Mouse (Mus musculus) urinary bladder, postnatal 10 days (tissue): ENCODE measurements around the gene Dbf4.

ENCODE experiments used
- DNase-seq: peaks from one replicate; pipeline ENCODE4 v3.0.0; 2022; ENCODE audit warnings: low spot score

The Dbf4 gene

GRCm38 (mm10) chr5:8366771-8367613 lies 55.5 kb downstream of the Dbf4 start:
- no peak for DNase-seq

DNA sequence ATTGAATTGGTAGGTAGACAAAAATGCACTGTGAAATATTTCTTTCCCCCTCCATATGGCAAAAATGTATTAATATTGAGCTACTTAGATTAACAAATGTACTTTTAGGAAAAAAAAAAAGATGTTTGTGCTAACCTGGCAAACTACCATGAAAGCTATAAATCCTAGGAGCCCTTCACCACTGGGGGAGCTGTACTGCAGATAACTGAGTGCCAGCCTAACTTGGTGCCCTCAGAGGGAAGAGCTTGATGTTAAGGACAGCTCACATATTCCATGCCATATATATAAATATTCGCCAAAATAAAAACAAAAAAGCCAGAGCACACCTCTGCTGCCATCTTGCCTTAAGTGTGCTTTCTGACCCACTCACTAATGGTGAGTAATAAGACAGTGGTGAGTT lies 60.2 kb downstream of the Dbf4 start:
- no peak for DNase-seq

DNA sequence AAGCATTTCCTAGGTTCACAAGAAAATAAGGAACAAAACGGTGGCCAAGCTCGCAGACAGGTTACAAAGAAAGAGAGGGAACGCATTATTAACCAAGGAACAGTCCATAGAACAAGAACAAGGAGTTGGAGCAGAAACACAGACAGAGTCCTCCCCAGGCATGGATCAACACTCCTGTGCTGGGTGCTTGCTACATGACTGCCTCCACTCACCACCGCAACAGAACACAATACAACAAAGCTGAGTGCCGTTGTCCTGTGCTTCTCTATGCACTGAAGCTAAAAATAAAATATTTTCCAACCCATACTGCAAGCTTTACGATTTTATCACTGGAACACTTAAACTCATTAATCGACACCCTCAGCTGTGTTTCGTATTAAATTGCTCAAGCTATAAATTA lies 64.8 kb downstream of the Dbf4 start:
- DNase-seq: no peak

DNA sequence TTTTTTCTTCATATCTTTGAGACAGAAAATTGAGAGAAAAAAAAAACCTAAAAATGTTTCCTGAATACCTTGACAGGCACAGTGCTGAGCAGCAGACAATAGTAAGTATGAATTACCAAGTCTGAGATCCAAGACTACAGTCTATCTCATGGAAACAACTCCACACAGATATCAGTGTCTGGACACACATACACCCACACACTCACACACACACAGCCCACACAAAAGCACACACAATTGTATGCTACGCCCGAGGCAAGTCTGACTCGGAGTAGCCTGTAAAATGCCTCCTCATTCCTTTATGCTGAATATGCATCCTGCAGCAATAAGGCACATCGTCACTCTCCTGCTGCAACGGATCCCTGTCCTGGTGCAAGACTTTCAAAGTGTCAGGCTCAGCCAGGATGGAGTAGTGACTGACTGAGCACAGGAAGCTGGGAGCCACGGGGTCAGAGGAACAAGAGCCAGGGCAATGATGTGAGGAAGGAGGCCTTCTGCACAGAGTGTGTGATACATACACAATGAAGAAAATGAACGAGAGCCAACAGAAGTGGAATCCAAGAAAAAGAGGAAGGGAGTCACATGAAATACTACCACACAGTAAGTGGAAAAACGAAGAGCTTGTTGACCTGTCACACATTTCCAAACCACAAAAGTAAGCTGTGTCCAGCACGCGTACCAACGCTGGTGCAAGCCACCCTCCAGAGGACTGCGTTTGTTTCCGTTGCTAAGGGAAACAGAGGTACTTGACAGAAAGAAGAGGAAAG lies 65.4 kb downstream of the Dbf4 start:
- no peak for DNase-seq

DNA sequence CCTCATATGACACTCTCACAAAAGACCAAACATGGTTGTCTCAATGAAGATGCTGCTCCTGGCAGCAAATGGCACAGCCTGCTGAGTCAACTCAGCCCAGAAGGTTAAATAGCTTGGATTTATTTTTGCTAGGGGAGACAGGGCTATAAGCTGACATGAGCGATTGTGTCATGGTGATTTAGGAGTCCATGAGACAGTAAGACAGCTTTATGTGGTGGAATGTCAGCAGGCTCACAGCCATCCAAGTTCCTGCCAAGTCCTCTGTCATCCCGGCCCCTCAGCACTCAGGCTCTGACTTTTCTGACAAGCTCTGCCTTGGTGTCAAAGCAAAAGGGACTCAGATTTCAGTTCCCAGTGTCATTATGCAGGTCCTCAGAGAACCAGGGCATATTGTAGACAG lies 66.2 kb downstream of the Dbf4 start:
- no peak for DNase-seq

- DNase-seq: no peak
Observed at GRCm38 (mm10) chr5:8349557-8349956, 73.0 kb downstream of the Dbf4 start.
